Mouse (Mus musculus) B cell, adult 2 months (primary cell): ENCODE measurements around the gene Nmt2.

ENCODE experiments used
- DNase-seq, 2 experiments: peaks; one replicate each; pipeline ENCODE4 v3.0.0; 2022

Gene Nmt2

DNA sequence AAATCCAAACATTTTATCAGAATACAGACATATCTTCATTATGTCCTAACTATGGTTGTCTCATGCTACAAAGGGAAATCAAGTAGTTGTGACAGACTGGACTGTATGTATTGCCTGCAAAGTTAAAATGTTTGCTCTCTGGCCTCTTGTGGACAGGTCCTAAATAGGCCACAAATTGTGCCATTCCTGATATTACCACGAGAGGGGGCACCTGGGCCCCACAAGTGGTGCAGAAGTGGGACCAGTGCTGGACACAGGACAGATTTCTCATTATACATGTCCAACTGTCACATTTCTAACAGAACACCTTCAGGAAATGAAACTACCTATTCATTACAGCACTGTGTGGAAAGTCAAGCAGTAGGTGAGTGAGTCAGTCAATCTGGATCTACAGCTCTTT, 43.3 kb downstream of the Nmt2 start:
- DNase-seq = peak; percentile 72 to 75

- DNase-seq = no peak
Observed at GRCm38 (mm10) chr2:3331071-3331703, 47.2 kb downstream of the Nmt2 start.

- no peak for DNase-seq
Observed at GRCm38 (mm10) chr2:3332056-3332455, 48.0 kb downstream of the Nmt2 start.

DNA sequence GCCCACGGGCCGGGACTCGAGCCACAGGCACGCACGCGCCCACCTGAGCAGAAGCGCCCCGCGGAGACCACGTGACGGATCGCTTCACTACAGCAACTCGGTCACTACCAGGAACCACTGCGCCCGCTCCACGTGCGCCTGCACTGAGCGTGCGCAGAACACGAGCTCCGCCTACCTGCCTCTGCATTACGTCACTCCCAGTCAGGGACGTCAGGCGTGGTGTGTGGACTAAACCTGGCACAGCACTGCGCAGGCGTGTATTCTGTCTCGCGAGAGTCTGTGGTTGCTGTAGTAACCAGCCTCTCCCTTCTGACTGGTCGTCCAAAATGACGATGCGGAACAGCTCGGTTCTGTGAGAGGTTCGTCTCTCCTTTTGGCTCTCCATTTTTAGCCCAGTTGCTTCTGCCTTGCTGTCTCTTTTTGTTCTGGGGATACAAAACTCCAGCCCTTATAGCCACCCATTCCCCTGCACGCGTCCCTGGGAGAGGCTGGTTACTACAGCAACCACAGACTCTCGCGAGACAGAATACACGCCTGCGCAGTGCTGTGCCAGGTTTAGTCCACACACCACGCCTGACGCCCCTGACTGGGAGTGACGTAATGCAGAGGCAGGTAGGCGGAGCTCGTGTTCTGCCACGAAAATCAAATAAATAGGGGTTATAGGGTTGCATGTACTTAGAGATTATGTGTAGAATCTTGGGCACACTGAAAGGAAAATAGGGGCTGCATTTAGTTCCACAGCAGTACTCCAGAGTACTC, 48.7 kb downstream of the Nmt2 start, which contains the start of gene Rpp38:
Gene Rpp38, minus strand, starts transcription at position 160 of the 759 bp plus-strand sequence.
- peak; percentile 99 for DNase-seq

- no peak for DNase-seq
Observed at GRCm38 (mm10) chr2:3333761-3334160, 49.7 kb downstream of the Nmt2 start.

- peak; percentile 45 to 49 for DNase-seq
Observed at GRCm38 (mm10) chr2:3335611-3336301, 51.7 kb downstream of the Nmt2 start, which contains the start of gene Acbd7. Gene Acbd7 (plus strand): TSS chr2:3336168.

GRCm38 (mm10) chr2:3348422-3348821, 64.4 kb downstream of the Nmt2 start:
- DNase-seq = no peak

DNA sequence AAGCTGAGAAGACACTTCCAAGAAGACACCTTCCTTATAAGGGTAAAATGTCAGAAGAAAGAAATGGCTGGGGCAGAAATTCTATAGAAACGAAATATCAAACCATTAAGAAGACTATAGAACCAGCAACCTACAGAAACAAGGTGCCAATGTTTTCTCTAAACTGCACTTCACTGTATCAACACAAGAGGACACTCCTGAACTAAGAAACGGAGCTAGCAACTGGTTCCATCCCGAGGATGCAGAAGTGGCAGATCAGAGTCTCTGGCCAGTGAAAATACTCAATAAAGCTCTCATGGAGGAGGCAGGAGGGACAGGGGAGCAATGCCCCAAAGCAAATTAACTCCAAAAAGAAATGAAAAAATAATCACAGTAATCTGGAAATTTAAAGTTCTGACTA, 64.9 kb downstream of the Nmt2 start:
- DNase-seq = peak; percentile 35 to 40

- DNase-seq = no peak
Observed at GRCm38 (mm10) chr2:3353160-3353559, 69.1 kb downstream of the Nmt2 start.

DNA sequence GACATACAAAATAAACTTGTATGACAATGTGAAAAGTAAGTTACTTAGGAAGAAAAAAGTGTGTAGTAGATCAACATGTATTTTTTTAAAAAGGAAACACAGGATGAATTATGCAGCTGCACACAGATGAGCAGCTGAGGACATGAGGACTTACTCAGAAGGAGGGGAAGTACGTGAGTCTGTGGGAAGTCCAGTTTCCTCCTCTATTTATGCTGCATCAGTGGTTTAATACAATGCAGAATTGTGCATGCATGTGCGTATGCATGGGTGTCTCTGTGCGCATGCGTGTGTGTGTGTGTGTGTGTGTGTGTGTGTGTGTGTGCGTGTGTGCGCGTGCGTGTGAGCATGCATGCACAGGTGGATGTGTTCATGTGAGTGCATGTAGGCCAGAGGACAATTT, 71.8 kb downstream of the Nmt2 start:
- no peak for DNase-seq

DNA sequence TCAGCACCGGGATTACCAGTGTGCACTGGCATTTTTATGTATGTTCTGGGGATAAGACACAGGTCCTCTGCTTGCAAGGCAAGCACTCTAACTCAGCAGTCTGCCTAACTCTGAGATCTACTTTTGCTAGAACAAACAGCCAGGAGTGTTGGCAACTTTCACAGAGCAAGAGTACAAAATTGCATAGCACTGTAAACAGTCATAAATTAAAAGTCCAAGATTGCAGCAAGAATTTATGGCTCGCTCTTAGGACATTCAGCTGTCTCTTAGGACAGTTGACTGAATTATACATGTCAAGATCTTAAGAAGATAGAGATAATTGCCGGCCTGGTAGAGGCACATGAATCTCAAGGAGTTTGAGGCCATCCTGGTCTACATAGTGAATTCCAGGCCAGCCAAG, 72.3 kb downstream of the Nmt2 start:
- no peak for DNase-seq

GRCm38 (mm10) chr2:3357887-3358286, 73.9 kb downstream of the Nmt2 start:
- DNase-seq = no peak

DNA sequence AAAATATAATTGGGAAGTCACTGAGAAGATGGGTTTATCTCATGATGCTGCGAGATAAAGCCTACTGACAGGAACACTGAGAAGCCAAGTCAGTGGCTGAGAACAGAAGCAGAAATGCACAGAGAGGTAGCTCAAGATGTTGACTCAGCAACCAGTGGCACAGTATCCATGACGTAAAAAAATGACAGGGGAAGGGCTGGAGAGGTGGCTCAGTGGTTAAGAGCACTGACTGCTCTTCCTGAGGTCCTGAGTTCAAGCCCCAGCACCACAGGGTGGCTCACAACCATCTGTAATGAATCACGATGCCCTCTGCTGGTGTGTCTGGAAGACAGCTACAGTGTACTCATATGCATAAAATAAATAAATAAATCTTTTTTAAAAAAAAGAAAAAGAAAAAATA, 77.1 kb downstream of the Nmt2 start:
- DNase-seq = no peak

GRCm38 (mm10) chr2:3365127-3365526, 81.1 kb downstream of the Nmt2 start:
- DNase-seq = no peak
